Mouse (Mus musculus) gastrocnemius, postnatal 14 days (tissue): ENCODE measurements at regions not wholly inside any gene's neighbourhood (a gene's known extent, or its start where the extent isn't known, plus 50 kb on each side); places are given as distances from the start of the nearest gene placed in this dataset.

ENCODE experiments used
- DNase-seq: peaks from one replicate; pipeline ENCODE4 v3.0.0; 2021; ENCODE audit warnings: mixed read lengths
- intact Hi-C: fragments of 180-260 bp; cut with DNase I; formaldehyde crosslinking; loops from one replicate; pipeline ENCODE4 v1.15.1; 2025; ENCODE audit warnings: low total_unique reads

GRCm38 (mm10) chr4:84805431-84805830 is 78.7 kb upstream of the Cntln start:
- DNase-seq, result no peak

GRCm38 (mm10) chr4:84793156-84793919 is 90.8 kb upstream of the Cntln start:
- DNase-seq, result no peak
- intact Hi-C loops, result no loop called here

More at GRCm38 (mm10) chr4:84805431-84805830, 78.7 kb upstream of the Cntln start:
- intact Hi-C loops, result no loop called here

GRCm38 (mm10) chr4:84786583-84786982 is 97.5 kb upstream of the Cntln start:
- intact Hi-C loops, result no loop called here
- peak; percentile 43 for DNase-seq

- DNase-seq, result peak; percentile 9
- intact Hi-C loops, result no loop called here
Observed at GRCm38 (mm10) chr4:84768161-84768560, 93.1 kb upstream of the Bnc2 start.

GRCm38 (mm10) chr4:84766708-84767425 is 91.8 kb upstream of the Bnc2 start:
- intact Hi-C loops, result no loop called here

GRCm38 (mm10) chr4:84757172-84757571 is 82.1 kb upstream of the Bnc2 start:
- intact Hi-C loops, result no loop called here
- DNase-seq, result no peak

More at GRCm38 (mm10) chr4:84766708-84767425, 91.8 kb upstream of the Bnc2 start:
- no peak for DNase-seq

GRCm38 (mm10) chr4:84752613-84753185 is 77.6 kb upstream of the Bnc2 start:
- intact Hi-C loops, result no loop called here
- DNase-seq, result no peak

- intact Hi-C loops, result no loop called here
- DNase-seq, result no peak
Observed at GRCm38 (mm10) chr4:84741301-84741700, 66.2 kb upstream of the Bnc2 start.

GRCm38 (mm10) chr4:84740816-84741215 is 65.7 kb upstream of the Bnc2 start:
- intact Hi-C loops, result no loop called here
- no peak for DNase-seq
